ENCODE assay signal across 8 mouse cellular contexts in the genomic region with DNA sequence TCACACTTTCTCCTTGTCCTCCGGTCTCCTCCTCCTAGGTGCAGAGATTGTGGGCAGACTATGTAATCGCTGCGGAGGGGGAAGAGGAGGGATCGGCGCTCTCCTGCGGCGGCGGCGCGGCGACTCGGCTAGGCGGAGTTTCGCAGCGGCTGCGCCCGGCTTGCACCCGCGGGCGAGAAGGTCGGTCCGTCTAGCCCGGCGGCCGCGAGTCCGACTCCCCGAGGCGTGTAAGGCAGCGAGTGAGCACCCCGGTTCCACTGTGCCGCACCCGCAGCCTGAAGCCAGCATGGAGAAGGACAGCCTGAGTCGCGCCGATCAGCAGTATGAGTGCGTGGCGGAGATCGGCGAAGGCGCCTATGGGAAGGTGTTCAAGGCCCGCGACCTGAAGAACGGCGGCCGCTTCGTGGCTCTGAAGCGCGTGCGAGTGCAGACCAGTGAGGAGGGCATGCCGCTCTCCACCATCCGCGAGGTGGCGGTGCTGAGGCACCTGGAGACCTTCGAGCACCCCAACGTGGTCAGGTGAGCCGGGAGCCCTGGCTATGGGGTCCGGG. TPM values are rescaled to one million over a fixed set of nuclear protein-coding genes. Genes with fewer than 3 reads are reported as not detected.
A peak's percentile ranks its signal among the peaks of the same experiment; 100 is the strongest.
DNase-seq lines count a peak whose midpoint lies in the region; ATAC-seq lines count a peak whose summit lies in the region.

No protein-coding gene starts in this region.

- H3K9me3 ChIP-seq in intestine, embryonic 16.5 days (ENCODE audit: control insufficient read depth, low read length): no peaks in the 10 kb centered on the region
- no peaks in the 10 kb centered on the region; the same call in 1 of the 2 replicates for H3K9me3 ChIP-seq in limb, embryonic 10.5 days (replicated peaks)
- H3K9me3 ChIP-seq in midbrain, embryonic 11.5 days (ENCODE audit: control insufficient read depth, low read length): no peaks in the 10 kb centered on the region

- peak; percentile 77 for ATAC-seq in intestine, embryonic 16.5 days
- ATAC-seq in midbrain, embryonic 11.5 days (ENCODE audit: low FRiP score): peak; percentile 56

- no peaks in the 10 kb centered on the region for H3K36me3 ChIP-seq in intestine, embryonic 16.5 days (ENCODE audit: control insufficient read depth, insufficient read depth, low read length)
- H3K36me3 ChIP-seq in limb, embryonic 10.5 days: peaks cover 9% of the 10 kb centered on the region
- H3K36me3 ChIP-seq in midbrain, embryonic 11.5 days (ENCODE audit: control insufficient read depth, insufficient read depth, low read length): no peaks in the 10 kb centered on the region

- no peaks in the 10 kb centered on the region for H3K4me1 ChIP-seq in intestine, embryonic 16.5 days (ENCODE audit: control insufficient read depth, insufficient read depth, low read length)
- peaks cover 15% of the 10 kb centered on the region; the same call in 1 of the 2 replicates for H3K4me1 ChIP-seq in limb, embryonic 10.5 days
- H3K4me1 ChIP-seq in midbrain, embryonic 11.5 days (ENCODE audit: control insufficient read depth, insufficient read depth, low read length): peaks cover 3% of the 10 kb centered on the region; the same call in 1 of the 2 replicates

- H3K27ac ChIP-seq in intestine, embryonic 16.5 days (ENCODE audit: low read length): peak overlapping the region; percentile 86
- H3K27ac ChIP-seq in limb, embryonic 10.5 days: peak overlapping the region; percentile 93
- H3K27ac ChIP-seq in midbrain, embryonic 11.5 days (ENCODE audit: low read depth, low read length): no peak overlapping the region; the same call in 1 of the 2 replicates

- H3K9ac ChIP-seq in intestine, embryonic 16.5 days (ENCODE audit: low read depth, low read length): peak overlapping the region; percentile 86
- peak overlapping the region; percentile 55 for H3K9ac ChIP-seq in midbrain, embryonic 11.5 days (ENCODE audit: low read length)

- H3K27me3 ChIP-seq in intestine, embryonic 16.5 days (replicated peaks; ENCODE audit: control insufficient read depth, insufficient read depth, low read length): no peaks in the 10 kb centered on the region
- H3K27me3 ChIP-seq in limb, embryonic 10.5 days (ENCODE audit: low read depth, poor library complexity, severe bottlenecking): no peaks in the 10 kb centered on the region
- H3K27me3 ChIP-seq in midbrain, embryonic 11.5 days (ENCODE audit: control insufficient read depth, insufficient read depth, low read length): peaks cover 10% of the 10 kb centered on the region

- H3K4me2 ChIP-seq in intestine, embryonic 16.5 days (ENCODE audit: low read depth, low read length): peak overlapping the region; percentile 95
- H3K4me2 ChIP-seq in midbrain, embryonic 11.5 days: peak overlapping the region; percentile 95

- H3K4me3 ChIP-seq in intestine, embryonic 16.5 days (ENCODE audit: low read length): peak overlapping the region; percentile 78
- H3K4me3 ChIP-seq in limb, embryonic 10.5 days: peak overlapping the region; percentile 80
- H3K4me3 ChIP-seq in midbrain, embryonic 11.5 days (ENCODE audit: low read depth, low read length): peak overlapping the region; percentile 56

- 0% methylated on average over 57 of the region's 58 CpGs for WGBS in intestine, embryonic 16.5 days
- under 1% methylated on average over 57 of the region's 58 CpGs for WGBS in limb, embryonic 10.5 days
- under 1% methylated on average over 53 of the region's 58 CpGs for WGBS in midbrain, embryonic 11.5 days

- DNase-seq in adrenal gland, adult 2 months: peak; percentile 91
- DNase-seq in embryo, embryonic 11 days: peak; percentile 87
- peak; percentile 64 to 80 for DNase-seq in gastrocnemius, postnatal 4 days (ENCODE audit: low spot score in 2 of 2)
- peak; percentile 87 for DNase-seq in limb, embryonic 10.5 days (ENCODE audit: low spot score)
- peak; percentile 96 for DNase-seq in midbrain, embryonic 11.5 days (ENCODE audit: low spot score, missing footprints)
- peak; percentile 76 for DNase-seq in right cerebral cortex, postnatal 4 days
- DNase-seq in yolk sac, embryonic 10.5 days (ENCODE audit: low spot score): peak; percentile 86

RNA-seq across cellular contexts. Expression of a gene that starts 2.9 kb away (rescaled TPM):
- total RNA-seq in adrenal gland, adult 2 months (2021): 10 to 100 TPM; 10.8 to 12.4 TPM
- polyA plus RNA-seq in adrenal gland, adult 2 months (2012; rRNA removed): 3.4 and 5.4 TPM in 2 replicates
- total RNA-seq in gastrocnemius, postnatal 4 days (2021): 10 to 100 TPM; 18.0 to 21.2 TPM
- polyA plus RNA-seq in intestine, embryonic 16.5 days (2015; fragmentation: Nextera tagmentation; extraction: Ambion mirVana): 19.7 and 20.9 TPM in 2 replicates
- polyA plus RNA-seq in limb, embryonic 10.5 days (2016; fragmentation: Nextera tagmentation; extraction: Ambion mirVana): 34.0 and 38.6 TPM in 2 replicates
- 13.4 and 15.3 TPM in 2 replicates for polyA plus RNA-seq in midbrain, embryonic 11.5 days (2014; fragmentation: Nextera tagmentation; extraction: Ambion mirVana)
